Mouse (Mus musculus): Measurements from ENCODE around the gene Rpusd4.

The Rpusd4 gene

DNA sequence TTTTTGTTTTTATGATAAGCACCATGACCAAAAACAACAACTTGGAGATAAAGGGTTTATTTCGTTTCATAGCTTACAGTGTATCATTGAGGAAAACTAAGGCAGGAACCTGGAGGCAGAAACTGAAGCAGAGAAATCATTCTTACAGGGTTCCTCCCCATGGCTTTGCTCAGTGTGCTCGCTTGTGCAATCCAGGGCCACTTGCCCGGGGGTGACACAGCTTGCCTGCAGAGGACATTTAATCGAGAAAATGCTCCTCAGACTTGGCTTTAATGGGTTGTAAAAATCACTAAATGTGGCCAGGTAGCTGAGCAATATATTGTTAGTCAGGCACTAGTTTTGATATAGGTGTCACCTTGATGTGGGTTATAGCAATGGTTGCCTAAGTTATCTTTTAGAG lies 10.8 kb downstream of the Rpusd4 start:
- ChIA-PET POLR2A (interaction anchor here in 2 of 4 experiments (0.9 to 5.2 kb wide), 2 partner anchors 9 to 10 kb away, joined by 4 to 25 read pairs; partner anchors contain the start of genes Fam118b (in 1 of the 2) and Rpusd4 (in 1 of the 2)), CTCF (interaction anchor here in 2 of 4 experiments (0.6 to 1.1 kb wide), 2 partner anchors 8 to 246 kb away, joined by 3 read pairs; no protein-coding TSS in a partner anchor)

DNA sequence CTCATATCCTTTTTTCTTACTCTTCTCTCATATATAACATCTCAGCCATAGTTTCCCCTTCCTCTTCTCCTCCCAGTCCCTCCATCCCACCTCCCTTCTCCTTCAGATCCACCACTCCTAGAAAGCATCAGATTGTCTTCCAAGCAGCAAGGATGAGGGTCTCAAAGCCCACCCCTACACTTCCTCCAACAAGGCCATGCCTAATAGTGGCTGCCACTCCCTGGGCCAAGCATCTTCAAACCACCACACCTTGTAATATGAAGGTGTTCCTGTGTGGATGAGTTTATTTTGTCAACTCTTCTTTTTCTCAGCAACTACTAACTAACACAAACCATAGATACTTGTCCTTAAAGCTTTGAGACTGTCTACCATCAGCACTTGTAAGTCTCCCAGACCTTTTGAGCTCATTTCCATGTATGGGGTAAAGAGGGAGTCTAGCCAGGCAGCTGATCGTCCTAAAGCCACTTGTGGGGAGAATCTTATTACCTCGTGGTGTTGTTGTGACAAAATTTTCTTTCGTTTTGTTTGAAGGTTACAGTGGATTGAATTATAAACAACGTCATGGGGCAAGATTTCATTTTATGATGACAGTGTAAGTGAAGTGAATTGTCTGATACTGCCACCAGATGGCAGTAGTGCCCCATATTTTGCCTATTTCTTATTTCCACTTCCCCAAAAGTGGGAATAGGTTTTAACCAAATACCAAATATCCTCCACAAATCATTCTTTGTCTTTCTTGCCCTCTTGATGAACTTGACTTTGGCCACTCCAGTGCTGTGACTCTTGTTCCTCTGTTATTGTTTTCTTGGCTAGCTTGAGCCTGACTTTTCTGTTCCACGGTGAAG lies 14.6 kb downstream of the Rpusd4 start:
- CTCF ChIA-PET = interaction anchor here (0.5 to 7.1 kb wide), 38 partner anchors 9 to 635 kb away, joined by 3 to 43 read pairs (median 4); partner anchors contain the start of genes Cdon (in 1 of the 4), Fam118b (in 1 of the 4), Srpr (in 1 of the 4) and Tirap (in 1 of the 4)
- POLR2A ChIA-PET = interaction anchor here in 3 of 4 experiments (0.6 to 5.2 kb wide), 9 partner anchors 13 to 262 kb away, joined by 3 to 25 read pairs (median 4); partner anchors contain the start of genes Fam118b (in 1 of the 3) and Rpusd4 (in 1 of the 3)

DNA sequence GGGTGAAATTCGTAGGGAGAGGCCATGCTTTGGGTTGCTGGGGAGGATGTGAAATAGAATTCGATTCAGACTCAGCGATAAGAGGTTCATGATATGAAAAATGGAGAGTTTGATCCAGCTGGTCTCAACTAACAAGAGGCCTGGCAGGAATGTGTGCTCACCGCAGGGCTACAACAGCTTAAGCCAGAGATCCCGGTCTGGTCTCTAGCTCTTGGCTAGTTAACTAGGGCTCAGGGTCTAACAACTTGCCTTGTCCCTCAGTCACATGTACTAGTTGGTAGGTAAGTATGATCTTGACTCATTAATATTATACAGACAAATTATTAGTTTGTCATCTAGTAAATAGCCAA lies 15.2 kb downstream of the Rpusd4 start:
- ChIA-PET POLR2A (interaction anchor here in 3 of 4 experiments (0.6 to 5.2 kb wide), 9 partner anchors 14 to 262 kb away, joined by 3 to 25 read pairs (median 4); partner anchors contain the start of genes Fam118b (in 1 of the 3) and Rpusd4 (in 1 of the 3)), CTCF (interaction anchor here (0.5 to 7.1 kb wide), 24 partner anchors 8 to 263 kb away, joined by 3 to 43 read pairs (median 5); partner anchors contain the start of gene Fam118b (in 1 of the 4))

DNA sequence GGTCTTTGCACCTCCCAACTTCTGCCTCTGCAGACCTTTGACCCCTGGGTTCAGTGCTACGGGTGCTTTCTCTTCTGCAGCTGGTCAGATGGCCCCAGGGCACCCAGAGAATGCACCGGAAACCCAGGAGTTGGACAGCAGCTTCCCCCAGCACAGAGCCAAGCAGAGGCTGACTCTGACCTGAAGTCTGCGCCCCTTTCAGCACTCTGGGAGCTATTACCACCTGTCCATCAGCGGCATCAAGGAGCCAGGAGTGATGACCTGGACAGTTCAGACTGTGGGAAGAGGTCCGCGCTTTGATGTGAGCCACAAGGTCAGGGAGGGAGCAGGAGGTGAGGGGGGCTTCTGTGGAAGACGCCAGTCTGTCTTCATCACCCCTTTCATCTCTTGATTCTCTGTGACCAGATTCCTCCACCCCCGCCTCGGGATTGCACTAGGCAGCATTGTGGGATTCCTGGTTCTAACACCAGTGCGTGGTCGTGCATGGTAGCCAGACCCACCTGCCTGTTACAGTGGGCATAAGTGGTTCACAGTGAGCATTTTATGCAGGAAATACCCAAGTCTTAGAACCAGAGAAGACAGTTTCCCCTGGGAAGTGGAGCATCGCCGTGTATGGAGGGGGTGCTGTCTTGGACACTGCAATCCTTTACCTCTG lies 15.9 kb downstream of the Rpusd4 start:
- POLR2A ChIA-PET = interaction anchor here in 3 of 4 experiments (0.9 to 2.1 kb wide), 4 partner anchors 14 to 258 kb away, joined by 3 to 6 read pairs (median 5); no protein-coding TSS in a partner anchor
- CTCF ChIA-PET = interaction anchor here in 3 of 4 experiments (1.6 to 7.1 kb wide), 11 partner anchors 84 to 258 kb away, joined by 4 to 43 read pairs (median 21); no protein-coding TSS in a partner anchor

DNA sequence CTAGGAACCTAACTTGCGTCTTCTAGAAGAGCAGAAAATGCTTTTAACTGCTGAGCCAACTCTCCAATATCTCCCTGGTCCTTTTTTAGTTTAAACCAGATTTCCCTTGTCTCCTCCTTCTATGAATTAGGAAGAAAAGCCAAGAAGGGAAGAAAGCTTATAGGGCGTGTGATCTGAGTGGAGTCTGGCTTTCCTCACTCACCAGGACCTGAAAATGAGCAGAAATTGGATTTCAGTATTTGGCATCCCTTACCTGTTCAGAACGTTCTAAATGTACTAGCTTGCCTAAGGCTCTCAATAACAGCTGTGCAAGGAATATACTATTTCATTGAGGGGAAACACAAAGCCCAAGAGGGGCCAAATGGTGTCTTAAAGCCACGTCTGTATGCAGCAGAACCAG lies 16.7 kb downstream of the Rpusd4 start:
- POLR2A ChIA-PET = interaction anchor here in 1 of 4 experiments (2.1 kb wide), 1 partner anchor 15 kb away, joined by 6 read pairs; no protein-coding TSS in a partner anchor
- CTCF ChIA-PET = interaction anchor here in 3 of 4 experiments (1.1 to 7.1 kb wide), 6 partner anchors 240 to 257 kb away, joined by 4 to 43 read pairs (median 6); no protein-coding TSS in a partner anchor

DNA sequence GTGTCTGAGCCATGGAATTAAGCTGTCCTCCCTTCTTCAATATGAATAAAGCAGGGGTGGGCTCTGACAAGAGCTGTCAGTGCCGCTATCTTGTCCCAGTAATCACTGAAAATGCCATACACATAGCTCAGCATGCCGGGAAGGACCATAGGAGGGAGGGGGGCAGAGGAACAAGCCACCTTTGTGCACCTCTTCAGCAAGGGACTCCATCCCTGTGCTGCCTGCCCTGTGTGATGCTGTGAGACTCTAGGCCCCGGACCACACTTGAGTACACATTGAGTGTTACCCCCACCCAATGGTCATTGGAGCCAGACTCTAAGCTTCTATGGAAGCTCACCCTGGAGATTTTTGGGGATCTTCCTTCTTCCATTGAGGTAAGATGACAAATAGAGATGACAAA lies 18.7 kb downstream of the Rpusd4 start:
- CTCF ChIA-PET = interaction anchor here in 3 of 4 experiments (0.6 to 7.1 kb wide), 8 partner anchors 238 to 1915 kb away, joined by 3 to 43 read pairs (median 4); no protein-coding TSS in a partner anchor
- POLR2A ChIA-PET = interaction anchor here in 1 of 4 experiments (0.9 kb wide), 1 partner anchor 212 kb away, joined by 3 read pairs; no protein-coding TSS in a partner anchor

DNA sequence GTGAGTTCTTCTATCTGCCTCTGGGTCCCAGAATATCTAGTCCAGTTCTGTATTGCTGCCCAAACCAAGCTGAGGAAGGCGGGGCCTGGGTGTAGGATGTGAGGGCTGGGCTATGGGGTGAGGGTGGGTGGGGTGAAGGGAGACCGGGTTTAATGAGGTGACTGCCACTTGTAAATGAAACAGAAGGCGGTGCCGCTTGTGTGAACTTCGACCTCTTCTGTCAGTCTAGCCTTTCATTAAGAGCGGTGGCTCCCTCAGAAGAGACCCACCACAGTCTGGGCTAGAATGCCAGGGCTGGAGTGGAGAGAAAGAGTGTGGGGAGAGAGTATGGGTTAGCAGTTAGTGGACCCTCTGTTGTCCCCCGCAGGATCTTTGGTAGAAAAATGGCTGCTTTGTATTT lies 22.3 kb downstream of the Rpusd4 start:
- ChIA-PET CTCF (interaction anchor here in 2 of 4 experiments (0.5 to 1.6 kb wide), 3 partner anchors 8 to 290 kb away, joined by 3 to 7 read pairs (median 3); no protein-coding TSS in a partner anchor), POLR2A (interaction anchor here in 1 of 4 experiments (0.9 to 1.4 kb wide), 2 partner anchors 9 to 14 kb away, joined by 3 to 4 read pairs; no protein-coding TSS in a partner anchor)

DNA sequence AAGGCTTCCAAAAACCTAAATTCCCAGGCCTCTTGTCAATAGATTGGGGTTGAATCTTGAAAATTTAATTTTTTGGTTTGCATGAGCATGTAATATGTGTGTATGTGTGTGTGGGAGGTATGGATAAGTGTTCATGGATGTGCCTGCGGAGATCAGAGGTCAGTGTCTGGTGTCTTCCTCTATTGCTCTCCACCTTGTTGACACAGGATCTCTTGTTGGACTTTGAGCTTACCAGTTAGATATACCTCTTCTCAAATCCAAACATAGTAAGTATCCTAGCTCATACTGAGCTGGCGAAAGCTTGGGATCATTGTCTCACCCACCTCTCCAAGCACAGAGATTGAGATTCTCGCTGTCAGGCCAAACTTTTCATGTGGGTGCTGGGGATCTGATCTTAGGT lies 22.8 kb downstream of the Rpusd4 start:
- ChIA-PET CTCF (interaction anchor here in 3 of 4 experiments (0.6 to 1.6 kb wide), 5 partner anchors 8 to 251 kb away, joined by 3 to 7 read pairs (median 4); no protein-coding TSS in a partner anchor), POLR2A (interaction anchor here in 2 of 4 experiments (1.1 to 1.4 kb wide), 2 partner anchors 10 to 14 kb away, joined by 3 read pairs; no protein-coding TSS in a partner anchor)

DNA sequence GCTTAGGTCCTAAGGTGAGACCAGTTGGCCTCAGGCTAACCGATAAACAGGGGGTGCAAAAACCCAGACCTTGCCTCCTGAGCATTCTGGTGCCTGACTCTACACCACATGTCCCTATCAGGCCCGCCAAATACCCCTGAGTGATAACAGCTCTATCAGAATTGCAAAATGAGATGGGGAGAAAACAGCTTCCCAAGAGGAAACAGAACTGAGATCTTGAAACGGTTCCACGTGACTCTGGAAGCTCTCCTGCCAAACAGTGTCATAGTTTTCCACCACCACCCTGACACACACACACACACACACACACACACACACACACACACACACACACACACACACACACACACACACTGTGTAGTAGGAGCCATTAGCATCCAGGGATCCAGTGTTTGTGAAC lies 23.3 kb downstream of the Rpusd4 start:
- ChIA-PET CTCF (interaction anchor here in 3 of 4 experiments (0.6 to 2.1 kb wide), 6 partner anchors 8 to 251 kb away, joined by 3 to 5 read pairs (median 4); no protein-coding TSS in a partner anchor), POLR2A (interaction anchor here in 2 of 4 experiments (0.7 to 1.1 kb wide), 3 partner anchors 10 to 244 kb away, joined by 3 to 7 read pairs (median 3); no protein-coding TSS in a partner anchor)

DNA sequence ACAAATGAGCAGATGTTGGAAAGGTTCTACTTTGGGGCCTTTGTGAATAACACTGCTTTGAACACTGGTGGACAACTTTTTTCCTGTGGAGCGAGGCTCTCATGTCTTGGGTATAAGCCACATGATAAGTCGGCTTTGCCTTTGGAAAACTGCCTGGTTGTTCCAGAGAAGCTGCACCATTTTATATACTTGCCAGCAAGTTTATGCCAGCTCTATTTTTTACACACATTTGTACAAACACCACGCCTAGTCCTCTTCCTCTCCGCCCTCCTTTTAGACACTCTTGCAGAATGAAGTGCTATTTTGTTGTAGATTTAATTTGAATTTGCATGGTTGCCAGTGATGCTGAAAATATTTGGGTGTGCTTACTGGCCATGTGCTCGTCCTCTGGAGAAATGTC lies 25.8 kb downstream of the Rpusd4 start:
- CTCF ChIA-PET = interaction anchor here in 1 of 4 experiments (1.4 to 1.6 kb wide), 2 partner anchors 231 to 242 kb away, joined by 4 read pairs; no protein-coding TSS in a partner anchor
- POLR2A ChIA-PET = no interaction called here

DNA sequence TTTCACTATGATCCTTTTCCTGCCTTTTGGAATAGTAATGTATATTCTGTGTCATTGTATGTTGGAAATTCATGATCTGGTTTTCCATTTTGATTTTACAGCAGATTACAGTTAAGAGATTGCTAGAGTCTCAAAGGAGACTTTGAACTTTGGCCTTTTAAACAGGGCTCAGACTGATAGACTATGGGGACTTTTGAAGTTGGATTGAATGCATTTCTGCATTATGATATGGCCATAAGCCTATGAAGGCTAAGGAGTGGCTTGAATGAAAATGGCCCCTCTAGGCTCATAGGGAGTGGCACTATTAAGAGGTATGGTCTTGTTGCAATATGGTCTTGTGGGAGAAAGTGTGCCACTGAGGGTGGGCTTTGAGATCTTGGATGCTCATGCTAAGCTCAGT lies 30.1 kb downstream of the Rpusd4 start:
- CTCF ChIA-PET = interaction anchor here in 3 of 4 experiments (1.2 to 1.8 kb wide), 3 partner anchors 226 to 244 kb away, joined by 3 to 5 read pairs (median 4); no protein-coding TSS in a partner anchor
- POLR2A ChIA-PET = interaction anchor here in 1 of 4 experiments (1.6 kb wide), 1 partner anchor 226 kb away, joined by 3 read pairs; no protein-coding TSS in a partner anchor

DNA sequence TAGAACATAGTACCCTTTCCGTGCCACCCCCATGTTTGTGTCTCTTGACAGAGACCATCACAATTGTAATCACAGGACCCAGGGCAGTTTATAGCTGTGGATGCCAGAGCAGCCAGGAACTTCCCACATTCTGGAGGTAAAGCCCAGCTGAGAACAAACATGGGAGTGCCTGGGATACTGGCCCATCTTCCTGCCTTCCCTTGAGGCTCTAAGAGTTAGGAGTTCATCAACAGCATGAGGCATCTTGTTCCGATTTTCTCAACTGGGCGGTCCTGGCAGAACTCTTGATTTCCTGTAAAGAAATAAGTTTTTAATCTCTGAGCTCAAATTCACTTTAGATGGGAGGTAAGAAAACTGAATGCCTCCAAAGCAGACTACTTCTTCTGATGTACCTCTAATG lies 34.5 kb downstream of the Rpusd4 start:
- ChIA-PET CTCF (interaction anchor here (0.7 to 3.5 kb wide), 6 partner anchors 15 to 239 kb away, joined by 3 to 31 read pairs (median 8); partner anchors contain the start of gene Foxred1 (in 1 of the 4)), POLR2A (interaction anchor here in 2 of 4 experiments (1.2 to 2.2 kb wide), 2 partner anchors 222 kb away, joined by 5 to 6 read pairs; no protein-coding TSS in a partner anchor)

DNA sequence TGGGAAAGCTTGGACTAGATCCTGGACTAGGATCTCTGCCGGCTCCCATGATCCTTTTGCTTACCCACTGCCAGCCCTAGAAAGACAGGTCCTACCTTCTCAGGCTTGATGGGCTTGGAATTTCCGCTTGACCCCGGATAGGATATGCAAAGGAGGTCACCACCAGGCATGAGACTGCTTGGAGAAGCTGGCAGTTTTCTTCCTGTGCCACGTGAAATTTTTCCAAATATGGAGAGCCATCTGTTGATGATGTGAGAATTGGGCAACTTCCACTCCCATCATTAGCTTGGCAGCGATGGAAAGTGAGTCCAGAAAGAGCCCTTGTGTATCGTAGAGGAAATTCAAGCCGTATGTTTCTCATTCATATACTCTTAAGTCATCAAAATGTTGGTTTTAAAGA lies 39.8 kb downstream of the Rpusd4 start:
- CTCF ChIA-PET = interaction anchor here in 2 of 4 experiments (0.9 kb wide), 2 partner anchors 26 to 235 kb away, joined by 3 read pairs; no protein-coding TSS in a partner anchor
- POLR2A ChIA-PET = no interaction called here

DNA sequence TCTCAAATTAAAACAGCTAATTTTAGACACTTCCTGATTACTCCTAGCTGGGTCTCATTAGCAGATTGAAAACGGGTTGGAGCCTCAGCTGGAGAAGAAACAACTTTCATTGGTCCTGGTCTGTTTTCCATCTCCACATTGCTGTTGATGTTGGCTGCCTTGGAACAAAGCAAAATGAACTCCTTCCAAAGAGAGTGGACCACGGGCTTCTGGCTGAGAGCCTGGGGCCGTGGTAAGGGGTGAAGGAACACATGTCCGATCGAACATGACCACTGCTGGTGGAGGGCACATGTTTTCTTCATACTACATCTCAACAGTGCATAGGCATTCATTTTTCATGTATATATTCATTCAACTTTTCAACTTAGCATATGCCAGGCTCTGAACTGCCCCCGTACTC lies 42.7 kb downstream of the Rpusd4 start:
- CTCF ChIA-PET = interaction anchor here in 1 of 4 experiments (0.5 kb wide), 1 partner anchor 224 kb away, joined by 3 read pairs; no protein-coding TSS in a partner anchor
- POLR2A ChIA-PET = interaction anchor here in 1 of 4 experiments (0.6 kb wide), 1 partner anchor 38 kb away, joined by 6 read pairs; no protein-coding TSS in a partner anchor

DNA sequence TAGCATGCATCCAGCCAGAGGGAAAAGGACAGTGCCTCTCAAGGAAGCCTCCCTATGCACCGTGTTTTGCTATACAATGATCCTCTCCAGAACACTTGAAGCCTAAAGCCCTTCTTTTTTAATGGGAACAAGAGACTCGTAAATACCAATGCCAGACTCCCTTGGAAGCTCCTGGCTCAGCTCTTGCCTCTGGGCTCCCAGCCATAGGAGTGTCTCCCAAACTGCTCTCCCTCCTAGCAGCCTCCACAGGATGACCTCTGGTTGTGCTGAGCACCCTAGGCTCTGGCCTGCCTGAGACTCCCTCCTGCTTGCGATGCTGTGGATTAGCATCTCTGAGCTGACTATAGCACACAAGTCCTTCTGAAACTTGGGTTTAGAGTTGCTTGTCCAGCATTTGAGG lies 44.9 kb downstream of the Rpusd4 start:
- ChIA-PET POLR2A (no interaction called here), CTCF (interaction anchor here in 2 of 4 experiments (1.2 to 1.9 kb wide), 2 partner anchors 12 to 212 kb away, joined by 4 to 7 read pairs; no protein-coding TSS in a partner anchor)

DNA sequence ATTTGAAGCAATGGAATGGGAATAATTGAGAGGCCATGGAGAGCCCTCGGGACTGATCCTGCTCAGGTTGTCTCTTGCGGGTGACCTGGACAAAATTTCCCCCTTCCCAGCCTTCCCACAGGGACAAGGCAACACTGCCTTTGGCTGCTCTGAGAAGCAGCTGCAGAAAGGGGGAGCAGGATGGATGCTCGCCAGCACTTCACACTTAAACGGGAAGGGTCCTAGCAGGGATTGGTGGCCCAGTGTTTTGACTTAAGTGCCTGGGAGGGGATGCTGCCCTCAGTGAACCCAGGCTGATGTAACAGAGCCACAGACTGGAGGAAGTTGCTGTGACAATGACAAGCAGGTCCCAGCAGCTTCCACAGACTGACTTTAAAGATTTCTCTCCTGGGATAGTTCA lies 45.9 kb downstream of the Rpusd4 start:
- CTCF ChIA-PET = interaction anchor here in 1 of 4 experiments (0.6 to 1.9 kb wide), 2 partner anchors 13 to 33 kb away, joined by 4 to 7 read pairs; no protein-coding TSS in a partner anchor

DNA sequence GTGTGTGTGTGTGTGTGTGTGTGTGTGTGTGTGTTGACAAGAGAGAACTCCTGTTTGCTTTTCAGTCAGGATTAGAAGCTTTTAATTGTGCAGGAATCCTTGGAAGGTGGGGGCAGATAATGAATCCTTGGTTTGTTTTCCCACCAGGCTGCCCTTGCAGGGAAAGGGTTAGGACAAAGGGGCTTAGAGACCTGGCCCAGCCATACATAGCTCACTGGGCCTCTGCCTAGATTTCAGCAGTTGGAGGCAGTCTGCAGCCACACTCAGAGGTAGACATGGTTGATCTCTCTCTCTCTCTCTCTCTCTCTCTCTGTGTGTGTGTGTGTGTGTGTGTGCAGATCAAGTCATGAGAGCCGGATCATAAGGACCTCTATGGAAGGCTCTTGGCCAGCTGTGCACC lies 46.6 kb downstream of the Rpusd4 start:
- POLR2A ChIA-PET = interaction anchor here in 1 of 4 experiments (0.7 kb wide), 1 partner anchor 45 kb away, joined by 3 read pairs; no protein-coding TSS in a partner anchor
- CTCF ChIA-PET = no interaction called here

More for the DNA sequence above, 45.9 kb downstream of the Rpusd4 start:
- POLR2A ChIA-PET = interaction anchor here in 2 of 4 experiments (0.7 kb wide), 3 partner anchors 45 to 1266 kb away, joined by 3 read pairs; partner anchors contain the start of genes Hyls1 (in 1 of the 2) and Pate2 (in 1 of the 2)
